Mouse (Mus musculus) forebrain, embryonic 11.5 days (tissue): ENCODE data around the gene Plekha5. TPM values are rescaled to one million over a fixed set of nuclear protein-coding genes. Genes with fewer than 3 reads are reported as not detected.

Experiments used
- ATAC-seq: fragments of 200-750 bp; cut with Nextera tagmentation; replicated peaks from 2 replicates; pipeline ENCODE4 v1.8.0; 2017; ENCODE audit warnings: moderate TSS enrichment; ENCODE audit not compliant: low FRiP score
- DNase-seq: peaks from one replicate; pipeline ENCODE4 v3.0.0-alpha.2; 2017; ENCODE audit warnings: low spot score
- H3K27ac ChIP-seq: fragments of 300-500 bp; sonication (generic); 2 replicates; pipeline ENCODE4 v1.5.1; 2014; ENCODE audit warnings: low read depth, low read length
- H3K27me3 ChIP-seq: fragments of 300-500 bp; sonication (generic); 2 replicates; pipeline ENCODE4 v1.6.1; 2014; ENCODE audit warnings: mild to moderate bottlenecking, low read length, mixed read lengths; ENCODE audit not compliant: control insufficient read depth, insufficient read depth
- H3K36me3 ChIP-seq: fragments of 300-500 bp; sonication (generic); 2 replicates; pipeline ENCODE4 v1.6.1; 2014; ENCODE audit warnings: mild to moderate bottlenecking, low read length, moderate library complexity, mixed read lengths; ENCODE audit not compliant: control insufficient read depth, insufficient read depth
- H3K4me1 ChIP-seq: fragments of 300-500 bp; sonication (generic); replicated peaks from 2 replicates; pipeline ENCODE4 v1.6.1; 2014; ENCODE audit warnings: low read length, mixed read lengths; ENCODE audit not compliant: control insufficient read depth, insufficient read depth
- H3K4me2 ChIP-seq: fragments of 300-500 bp; sonication (generic); 2 replicates; pipeline ENCODE4 v1.6.1; 2014; ENCODE audit warnings: low read depth, mild to moderate bottlenecking, low read length, moderate library complexity, mixed read lengths; ENCODE audit not compliant: severe bottlenecking
- H3K4me3 ChIP-seq: fragments of 300-500 bp; sonication (generic); 2 replicates; pipeline ENCODE4 v1.5.1; 2014; ENCODE audit warnings: low read depth, low read length
- H3K9ac ChIP-seq: fragments of 300-500 bp; sonication (generic); 2 replicates; pipeline ENCODE4 v1.6.1; 2014; ENCODE audit warnings: low read length
- H3K9me3 ChIP-seq: fragments of 300-500 bp; sonication (generic); 2 replicates; pipeline ENCODE4 v1.6.1; 2016; ENCODE audit warnings: low read length, mixed read lengths; ENCODE audit not compliant: control insufficient read depth
- WGBS: fragments of 180-500 bp; shearing (Covaris S2); extraction: QIAGEN DNeasy Blood & Tissue Kit; methylation state at CpG from one replicate; pipeline ENCODE4 v1.1.7; 2014; 5-methylcytosine and 5-hydroxymethylcytosine counted together
- polyA plus RNA-seq: library from polyadenylated mRNA; unstranded; fragments of >200 nt; fragmentation: Nextera tagmentation; extraction: Ambion mirVana; gene quantifications from 2 replicates; pipeline ENCODE4 v1.2.1, GENCODE M21; 2014

Gene Plekha5
- polyA plus RNA-seq, 1 experiment from 2014 or later: 63.1 TPM

GRCm38 (mm10) chr6:140504796-140505195 lies 80.9 kb downstream of the Plekha5 start:
- Histone ChIP-seq H3K27me3 (no peaks in the 10 kb centered on the region), H3K4me2 (no peak overlapping the region), H3K4me3 (no peak overlapping the region), H3K9me3 (no peaks in the 10 kb centered on the region), H3K4me1 (peaks cover 3% of the 10 kb centered on the region; the same call in 1 of the 2 replicates), H3K27ac (no peak overlapping the region), H3K36me3 (no peaks in the 10 kb centered on the region; the same call in 1 of the 2 replicates), H3K9ac (no peak overlapping the region)
- 82% methylated on average over 10 of the region's 10 CpGs for WGBS
- ATAC-seq (no peak), DNase-seq (no peak)

GRCm38 (mm10) chr6:140507605-140508004 lies 83.8 kb downstream of the Plekha5 start:
- ATAC-seq (no peak), DNase-seq (no peak)
- H3K27ac ChIP-seq: no peak overlapping the region
- no peak overlapping the region for H3K9ac ChIP-seq
- H3K27me3 ChIP-seq: no peaks in the 10 kb centered on the region
- H3K4me1 ChIP-seq: peaks cover 4% of the 10 kb centered on the region; the same call in 1 of the 2 replicates
- H3K9me3 ChIP-seq: no peaks in the 10 kb centered on the region
- no peak overlapping the region for H3K4me2 ChIP-seq
- H3K4me3 ChIP-seq: no peak overlapping the region
- H3K36me3 ChIP-seq: no peaks in the 10 kb centered on the region
- WGBS: 50% methylated on average over 3 of the region's 3 CpGs

GRCm38 (mm10) chr6:140508475-140509150 lies 84.8 kb downstream of the Plekha5 start:
- peak; percentile 64 for ATAC-seq

GRCm38 (mm10) chr6:140509151-140509530 lies 85.3 kb downstream of the Plekha5 start:
- Histone ChIP-seq H3K27ac (no peak overlapping the region), H3K36me3 (no peaks in the 10 kb centered on the region), H3K4me2 (no peak overlapping the region), H3K4me1 (peaks cover 6% of the 10 kb centered on the region; the same call in 1 of the 2 replicates), H3K4me3 (no peak overlapping the region), H3K9me3 (no peaks in the 10 kb centered on the region), H3K27me3 (no peaks in the 10 kb centered on the region), H3K9ac (no peak overlapping the region)
- DNase-seq (no peak), ATAC-seq (no peak; the same call in 1 of the 2 replicates)
- 58% methylated on average over 9 of the region's 9 CpGs for WGBS

More at GRCm38 (mm10) chr6:140508475-140509150, 84.8 kb downstream of the Plekha5 start:
- WGBS: 70% methylated on average over 13 of the region's 13 CpGs
- Histone ChIP-seq H3K9ac (no peak overlapping the region), H3K9me3 (no peaks in the 10 kb centered on the region), H3K4me3 (no peak overlapping the region), H3K36me3 (no peaks in the 10 kb centered on the region), H3K4me1 (peaks cover 6% of the 10 kb centered on the region; the same call in 1 of the 2 replicates), H3K27me3 (no peaks in the 10 kb centered on the region), H3K27ac (no peak overlapping the region), H3K4me2 (no peak overlapping the region)
- no peak for DNase-seq

- Histone ChIP-seq H3K4me1 (peaks cover 6% of the 10 kb centered on the region; the same call in 1 of the 2 replicates), H3K9ac (no peak overlapping the region), H3K27me3 (no peaks in the 10 kb centered on the region), H3K9me3 (no peaks in the 10 kb centered on the region), H3K36me3 (no peaks in the 10 kb centered on the region), H3K4me3 (no peak overlapping the region), H3K27ac (no peak overlapping the region), H3K4me2 (no peak overlapping the region)
- ATAC-seq (no peak), DNase-seq (no peak)
- 73% methylated on average over 1 of the region's 1 CpGs for WGBS
Measured at GRCm38 (mm10) chr6:140512016-140512415, 88.2 kb downstream of the Plekha5 start.

- no peak overlapping the region for H3K4me3 ChIP-seq
- no peak overlapping the region for H3K27ac ChIP-seq
- DNase-seq (no peak), ATAC-seq (no peak)
- H3K27me3 ChIP-seq: no peaks in the 10 kb centered on the region
- no peaks in the 10 kb centered on the region for H3K9me3 ChIP-seq
- peaks cover 6% of the 10 kb centered on the region; the same call in 1 of the 2 replicates for H3K4me1 ChIP-seq
- H3K4me2 ChIP-seq: no peak overlapping the region
- H3K36me3 ChIP-seq: no peaks in the 10 kb centered on the region
- no peak overlapping the region for H3K9ac ChIP-seq
- WGBS: 70% methylated on average over 8 of the region's 8 CpGs
Measured at GRCm38 (mm10) chr6:140512427-140512826, 88.6 kb downstream of the Plekha5 start.

GRCm38 (mm10) chr6:140514205-140515110 lies 90.6 kb downstream of the Plekha5 start:
- Histone ChIP-seq H3K9me3 (no peaks in the 10 kb centered on the region), H3K4me1 (peaks cover 5% of the 10 kb centered on the region; the same call in 1 of the 2 replicates), H3K27ac (no peak overlapping the region), H3K27me3 (no peaks in the 10 kb centered on the region), H3K9ac (no peak overlapping the region), H3K4me2 (no peak overlapping the region), H3K36me3 (no peaks in the 10 kb centered on the region), H3K4me3 (no peak overlapping the region)
- 18% methylated on average over 8 of the region's 8 CpGs for WGBS
- ATAC-seq (peak; percentile 55), DNase-seq (no peak)

- H3K4me1 ChIP-seq: peaks cover 8% of the 10 kb centered on the region; the same call in 1 of the 2 replicates
Measured at GRCm38 (mm10) chr6:140515550-140515949, 91.7 kb downstream of the Plekha5 start.

More at GRCm38 (mm10) chr6:140515550-140515949, 91.7 kb downstream of the Plekha5 start:
- Histone ChIP-seq H3K4me2 (no peak overlapping the region), H3K27me3 (no peaks in the 10 kb centered on the region), H3K36me3 (no peaks in the 10 kb centered on the region), H3K9ac (no peak overlapping the region), H3K27ac (no peak overlapping the region), H3K9me3 (no peaks in the 10 kb centered on the region), H3K4me3 (no peak overlapping the region)
- DNase-seq (no peak), ATAC-seq (no peak)
- 74% methylated on average over 4 of the region's 4 CpGs for WGBS
